Mouse (Mus musculus) kidney, postnatal 0 days (tissue): ENCODE measurements around the gene Grb2. TPM values are rescaled to one million over a fixed set of nuclear protein-coding genes. Genes with fewer than 3 reads are reported as not detected.
"Not testable (repeated sequence)": the region's sequence is repeated elsewhere in the genome, so short reads cannot be mapped to it uniquely, and the experiment has no call there.

ENCODE experiments used
- ATAC-seq: fragments of 200-750 bp; cut with Nextera tagmentation; replicated peaks from 2 replicates; pipeline ENCODE4 v1.8.0; 2017; ENCODE audit warnings: low read depth, moderate number of reproducible peaks, moderate TSS enrichment, moderate library complexity; ENCODE audit not compliant: low FRiP score
- DNase-seq: peaks from one replicate; pipeline ENCODE4 v3.0.0-alpha.2; 2016; ENCODE audit warnings: low spot score
- H3K27ac ChIP-seq: fragments of 300-500 bp; sonication (generic); 2 replicates; pipeline ENCODE4 v1.5.1; 2014; ENCODE audit warnings: mild to moderate bottlenecking
- H3K27me3 ChIP-seq: fragments of 300-500 bp; sonication (generic); 2 replicates; pipeline ENCODE4 v1.6.1; 2014; ENCODE audit warnings: low read length, mixed read lengths; ENCODE audit not compliant: insufficient read depth
- H3K36me3 ChIP-seq: fragments of 300-500 bp; sonication (generic); 2 replicates; pipeline ENCODE4 v1.6.1; 2014; ENCODE audit warnings: low read length, mixed read lengths; ENCODE audit not compliant: insufficient read depth
- H3K4me1 ChIP-seq: fragments of 300-500 bp; sonication (generic); replicated peaks from 2 replicates; pipeline ENCODE4 v1.6.1; 2014; ENCODE audit warnings: antibody characterized with exemption, low read length, mixed read lengths; ENCODE audit not compliant: insufficient read depth
- H3K4me2 ChIP-seq: fragments of 300-500 bp; sonication (generic); 2 replicates; pipeline ENCODE4 v1.6.1; 2014; ENCODE audit warnings: mild to moderate bottlenecking, low read length, moderate library complexity, mixed read lengths
- H3K4me3 ChIP-seq: fragments of 300-500 bp; sonication (generic); replicated peaks from 2 replicates; pipeline ENCODE4 v1.5.1; 2014; ENCODE audit warnings: low read depth, low read length
- H3K9ac ChIP-seq: fragments of 300-500 bp; sonication (generic); 2 replicates; pipeline ENCODE4 v1.6.1; 2014; ENCODE audit warnings: low read depth, low read length
- H3K9me3 ChIP-seq: fragments of 300-500 bp; sonication (generic); replicated peaks from 2 replicates; pipeline ENCODE4 v1.6.1; 2016; ENCODE audit warnings: low read length, inconsistent platforms, mixed read lengths
- CTCF ChIP-seq: IDR thresholded peaks from 2 replicates; pipeline ENCODE4 v1.5.1; 2016; ENCODE audit warnings: antibody characterized with exemption, low read depth, mild to moderate bottlenecking, moderate library complexity
- WGBS: fragments of 180-500 bp; shearing (Covaris S2); extraction: QIAGEN DNeasy Blood & Tissue Kit; methylation state at CpG from one replicate; pipeline ENCODE4 v1.1.7; 2014; 5-methylcytosine and 5-hydroxymethylcytosine counted together
- polyA plus RNA-seq: library from polyadenylated mRNA; unstranded; fragments of >200 nt; fragmentation: Nextera tagmentation; extraction: Ambion mirVana; gene quantifications from 2 replicates; pipeline ENCODE4 v1.2.1, GENCODE M21; 2015

Gene Grb2
- polyA plus RNA-seq, 1 experiment from 2014 or later, result 69.9 TPM

DNA sequence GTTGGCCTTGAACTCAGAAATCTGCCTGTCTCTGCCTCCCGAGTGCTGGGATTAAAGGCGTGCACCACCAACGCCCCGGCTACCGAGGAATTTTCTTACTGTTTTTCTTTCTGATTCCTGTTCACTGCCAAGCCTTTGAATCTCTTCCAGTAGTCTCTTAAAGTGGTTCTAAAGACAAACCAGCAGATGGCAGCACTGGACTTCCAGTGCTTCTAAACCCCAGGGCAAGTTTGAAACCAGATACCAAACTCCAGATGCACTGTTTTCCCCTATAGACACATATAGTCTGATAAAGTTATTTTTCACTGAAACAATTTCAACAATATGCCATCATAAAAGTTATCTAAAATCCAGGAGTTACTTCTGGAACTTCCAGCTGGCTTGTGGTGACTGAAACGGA lies 60.9 kb downstream of the Grb2 start:
- Histone ChIP-seq H3K4me3 (no peak overlapping the region), H3K9me3 (no peaks in the 10 kb centered on the region), H3K9ac (no peak overlapping the region), H3K27me3 (no peaks in the 10 kb centered on the region), H3K27ac (no peak overlapping the region), H3K4me1 (no peaks in the 10 kb centered on the region), H3K4me2 (no peak overlapping the region), H3K36me3 (peaks cover 17% of the 10 kb centered on the region; the same call in 1 of the 2 replicates)
- peak; percentile 94 for DNase-seq
- WGBS, result 35% methylated on average over 6 of the region's 6 CpGs
- ATAC-seq, result no peak
- peak; percentile 90 for TF ChIP-seq CTCF

GRCm38 (mm10) chr11:115646439-115646838 lies 62.0 kb downstream of the Grb2 start:
- no peak overlapping the region for H3K4me3 ChIP-seq
- H3K4me2 ChIP-seq, result no peak overlapping the region
- ATAC-seq, result no peak
- no peak for DNase-seq
- H3K9ac ChIP-seq, result no peak overlapping the region
- 92% methylated on average over 9 of the region's 9 CpGs for WGBS
- no peaks in the 10 kb centered on the region for H3K27me3 ChIP-seq
- peaks cover 17% of the 10 kb centered on the region; the same call in 1 of the 2 replicates for H3K36me3 ChIP-seq
- no peaks in the 10 kb centered on the region for H3K9me3 ChIP-seq
- no peaks in the 10 kb centered on the region for H3K4me1 ChIP-seq
- TF ChIP-seq CTCF, result no peak
- H3K27ac ChIP-seq, result no peak overlapping the region

DNA sequence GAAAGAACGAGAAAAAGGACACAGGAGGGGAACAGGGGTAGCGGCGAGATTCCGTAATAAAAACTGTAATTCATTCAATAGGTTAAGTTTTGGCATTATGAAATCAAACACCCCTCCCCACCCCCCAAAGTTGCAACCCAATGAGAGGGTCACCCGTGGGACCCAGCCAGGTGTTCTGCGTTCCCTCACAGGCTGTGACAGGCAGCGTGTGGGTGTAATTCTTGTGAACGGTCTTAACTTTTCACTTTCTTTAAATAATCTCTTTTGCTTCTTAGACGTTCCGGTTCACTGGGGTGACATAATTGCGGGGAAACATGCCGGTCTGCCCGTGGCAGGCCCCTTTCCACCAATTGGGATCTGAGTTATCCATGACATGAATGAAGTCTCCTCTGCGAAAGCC lies 62.9 kb downstream of the Grb2 start:
- H3K9ac ChIP-seq, ATAC-seq, H3K27ac ChIP-seq, H3K4me2 ChIP-seq, H3K4me1 ChIP-seq, H3K9me3 ChIP-seq, DNase-seq, H3K27me3 ChIP-seq, H3K4me3 ChIP-seq: not testable (repeated sequence)
- 31% methylated on average over 14 of the region's 14 CpGs for WGBS
- H3K36me3 ChIP-seq, result peaks cover 17% of the 10 kb centered on the region; the same call in 1 of the 2 replicates

DNA sequence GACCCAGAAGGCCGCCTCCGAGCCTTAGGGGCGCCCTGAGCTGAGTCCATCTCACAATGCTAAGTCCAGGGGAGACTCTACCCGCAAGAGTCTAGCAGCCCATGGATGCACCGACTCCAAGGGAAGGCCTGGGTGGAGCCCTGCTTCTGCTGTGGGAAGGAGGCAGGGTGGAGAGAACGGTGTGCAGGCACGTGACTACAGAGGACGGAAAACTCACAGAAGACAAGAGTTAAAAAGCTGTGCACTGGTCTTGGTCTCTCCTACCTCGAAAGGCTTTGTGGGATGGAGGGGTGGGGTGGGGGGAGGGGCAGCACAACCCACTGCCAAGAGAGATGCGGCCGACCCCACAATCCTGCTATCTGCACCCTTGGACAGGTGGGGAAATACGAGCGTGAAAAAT lies 64.1 kb downstream of the Grb2 start:
- Histone ChIP-seq H3K4me1 (no peaks in the 10 kb centered on the region), H3K9me3 (no peaks in the 10 kb centered on the region), H3K4me3 (no peak overlapping the region), H3K36me3 (peaks cover 17% of the 10 kb centered on the region; the same call in 1 of the 2 replicates), H3K4me2 (no peak overlapping the region), H3K27ac (no peak overlapping the region), H3K9ac (no peak overlapping the region), H3K27me3 (no peaks in the 10 kb centered on the region)
- ATAC-seq, result no peak
- no peak for TF ChIP-seq CTCF
- DNase-seq, result no peak
- WGBS, result 90% methylated on average over 13 of the region's 13 CpGs

- ATAC-seq (no peak), DNase-seq (no peak)
- H3K9ac ChIP-seq, result no peak overlapping the region
- peaks cover 13% of the 10 kb centered on the region; the same call in 1 of the 2 replicates for H3K36me3 ChIP-seq
- no peaks in the 10 kb centered on the region for H3K27me3 ChIP-seq
- no peaks in the 10 kb centered on the region for H3K9me3 ChIP-seq
- H3K4me3 ChIP-seq, result no peak overlapping the region
- H3K4me1 ChIP-seq, result no peaks in the 10 kb centered on the region
- no peak overlapping the region for H3K4me2 ChIP-seq
- TF ChIP-seq CTCF, result no peak
- 78% methylated on average over 10 of the region's 10 CpGs for WGBS
- no peak overlapping the region for H3K27ac ChIP-seq
These were observed 65.1 kb downstream of the Grb2 start for GRCm38 (mm10) chr11:115643265-115643664.

DNA sequence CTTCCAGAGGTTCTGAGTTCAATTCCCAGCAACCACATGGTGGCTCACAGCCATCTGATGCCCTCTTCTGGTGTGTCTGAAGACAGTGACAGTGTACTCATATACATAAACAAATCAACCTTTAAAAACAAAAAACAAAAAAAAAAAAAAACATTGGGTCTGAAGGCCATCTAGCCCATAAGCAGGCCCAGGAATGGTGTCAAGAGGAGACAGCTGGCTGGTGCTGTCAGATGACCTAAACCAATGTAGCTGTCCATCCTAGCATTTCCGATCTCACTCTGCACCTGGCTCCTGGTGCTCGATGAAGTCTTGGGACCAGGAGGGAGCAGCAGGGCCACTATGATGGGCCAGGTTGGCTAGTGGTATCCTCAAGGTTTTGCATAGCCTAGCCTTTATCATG lies 65.7 kb downstream of the Grb2 start:
- Histone ChIP-seq H3K9me3 (no peaks in the 10 kb centered on the region), H3K27me3 (no peaks in the 10 kb centered on the region), H3K4me3 (no peak overlapping the region), H3K4me2 (no peak overlapping the region), H3K4me1 (no peaks in the 10 kb centered on the region), H3K27ac (no peak overlapping the region), H3K9ac (no peak overlapping the region), H3K36me3 (peaks cover 7% of the 10 kb centered on the region; the same call in 1 of the 2 replicates)
- no peak for TF ChIP-seq CTCF
- WGBS, result 94% methylated on average over 2 of the region's 2 CpGs
- DNase-seq (no peak), ATAC-seq (no peak)

- DNase-seq, result no peak
- no peak for TF ChIP-seq CTCF
- no peaks in the 10 kb centered on the region for H3K9me3 ChIP-seq
- H3K9ac ChIP-seq, result 0 out of 2 replicates have a peak overlapping the region, but pooled peaks have one; percentile 18
- no peaks in the 10 kb centered on the region for H3K4me1 ChIP-seq
- H3K4me2 ChIP-seq, result no peak overlapping the region
- H3K4me3 ChIP-seq, result no peak overlapping the region
- no peaks in the 10 kb centered on the region for H3K27me3 ChIP-seq
- 81% methylated on average over 4 of the region's 4 CpGs for WGBS
- peaks cover 7% of the 10 kb centered on the region; the same call in 1 of the 2 replicates for H3K36me3 ChIP-seq
- no peak for ATAC-seq
- H3K27ac ChIP-seq, result no peak overlapping the region
These were observed 66.7 kb downstream of the Grb2 start for GRCm38 (mm10) chr11:115641664-115642036.
